Mouse (Mus musculus) MEL (cell line): ENCODE data around the gene Lamtor4. TPM values are rescaled to one million over a fixed set of nuclear protein-coding genes. Genes with fewer than 3 reads are reported as not detected.
A peak's percentile ranks its signal among the peaks of the same experiment; 100 is the strongest.

Experiments
- DNase-seq: peaks from one replicate; pipeline ENCODE4 v3.0.0; 2011; ENCODE audit warnings: low read depth, low spot score
- H3K27ac ChIP-seq: 2 replicates; pipeline ENCODE4 v1.5.1; 2012; ENCODE audit warnings: low read depth, mild to moderate bottlenecking, control low read depth, low read length, moderate library complexity; ENCODE audit not compliant: control insufficient read depth
- H3K27me3 ChIP-seq, 2 experiments: fragments of 150-350 bp in 1 of 2; sonication (generic) in 1 of 2; 2 replicates each; pipeline ENCODE4 v1.6.1; 2012; ENCODE audit warnings: low read length in 2 of 2, mild to moderate bottlenecking in 2 of 2, improper control_type of control experiment in 1 of 2, moderate library complexity in 1 of 2; ENCODE audit not compliant: insufficient read depth in 2 of 2, control insufficient read depth in 1 of 2
- H3K36me3 ChIP-seq, 2 experiments: 2 replicates each; pipeline ENCODE4 v1.6.1; 2012 to 2014; ENCODE audit warnings: low read length in 2 of 2, improper control_type of control experiment in 1 of 2, inconsistent platforms in 1 of 2, mild to moderate bottlenecking in 1 of 2; ENCODE audit not compliant: insufficient read depth in 2 of 2, control insufficient read depth in 1 of 2
- H3K4me1 ChIP-seq, 2 experiments: fragments of 150-350 bp in 1 of 2; sonication (generic) in 1 of 2; 2 replicates each; pipeline ENCODE4 v1.6.1; 2012; ENCODE audit warnings: low read length in 2 of 2, improper control_type of control experiment in 1 of 2, mild to moderate bottlenecking in 1 of 2; ENCODE audit not compliant: insufficient read depth in 2 of 2, control insufficient read depth in 1 of 2
- H3K4me3 ChIP-seq, 2 experiments: fragments of 150-350 bp in 1 of 2; sonication (generic) in 1 of 2; 2 replicates each; pipeline ENCODE4 v1.5.1; 2012; ENCODE audit warnings: low read depth in 2 of 2, low read length in 2 of 2, mild to moderate bottlenecking in 2 of 2, moderate library complexity in 2 of 2, control low read depth in 1 of 2, improper control_type of control experiment in 1 of 2; ENCODE audit not compliant: control insufficient read depth in 1 of 2, insufficient read depth in 1 of 2
- H3K79me2 ChIP-seq: 2 replicates; pipeline ENCODE4 v1.6.1; 2012; ENCODE audit warnings: mild to moderate bottlenecking, low read length, moderate library complexity; ENCODE audit not compliant: control insufficient read depth, poor library complexity, insufficient read depth
- H3K9ac ChIP-seq: 2 replicates; pipeline ENCODE4 v1.6.1; 2012; ENCODE audit warnings: low read depth, mild to moderate bottlenecking, control low read depth, low read length, moderate library complexity; ENCODE audit not compliant: control insufficient read depth, poor library complexity, severe bottlenecking
- H3K9me3 ChIP-seq: fragments of 150-350 bp; sonication (generic); replicated peaks from 2 replicates; pipeline ENCODE4 v1.6.1; 2012; ENCODE audit warnings: mild to moderate bottlenecking, low read length, improper control_type of control experiment, moderate library complexity; ENCODE audit not compliant: insufficient read depth
- BHLHE40 ChIP-seq: IDR thresholded peaks from 2 replicates; pipeline ENCODE4 v1.6.1; 2012; ENCODE audit warnings: low read depth, mild to moderate bottlenecking, inconsistent platforms, low read length, improper control_type of control experiment, borderline replicate concordance
- CTCF ChIP-seq, 3 experiments: IDR thresholded peaks in 2 of 3; conservative IDR thresholded peaks in 1 of 3; 2 replicates each; pipeline ENCODE4 v1.5.1; 2011 to 2012; ENCODE audit warnings: low read length in 3 of 3, low read depth in 2 of 3, mild to moderate bottlenecking in 2 of 3, improper control_type of control experiment in 1 of 3, inconsistent platforms in 1 of 3, mixed read lengths in 1 of 3, moderate library complexity in 1 of 3; ENCODE audit not compliant: control insufficient read depth in 1 of 3, insufficient read depth in 1 of 3, poor library complexity in 1 of 3, severe bottlenecking in 1 of 3
- E2F4 ChIP-seq: IDR thresholded peaks from 2 replicates; pipeline ENCODE4 v1.6.1; 2011; ENCODE audit warnings: low read depth, low read length, improper control_type of control experiment, borderline replicate concordance
- ELF1 ChIP-seq: IDR thresholded peaks from 2 replicates; pipeline ENCODE4 v1.6.1; 2014; ENCODE audit warnings: low read depth, mild to moderate bottlenecking, inconsistent platforms, low read length, improper control_type of control experiment, moderate library complexity
- EP300 ChIP-seq, 2 experiments: IDR thresholded peaks; 2 replicates each; pipeline ENCODE4 v1.6.1; 2011; ENCODE audit warnings: improper control_type of control experiment in 2 of 2, low read length in 2 of 2, low read depth in 1 of 2, mild to moderate bottlenecking in 1 of 2
- ETS1 ChIP-seq: IDR thresholded peaks from 2 replicates; pipeline ENCODE4 v1.6.1; 2012; ENCODE audit warnings: low read depth, mild to moderate bottlenecking, inconsistent platforms, low read length, improper control_type of control experiment, moderate library complexity
- GABPA ChIP-seq: IDR thresholded peaks from 2 replicates; pipeline ENCODE4 v1.6.1; 2012; ENCODE audit warnings: low read depth, mild to moderate bottlenecking, inconsistent platforms, low read length, improper control_type of control experiment, moderate library complexity
- JUND ChIP-seq: IDR thresholded peaks from 2 replicates; pipeline ENCODE4 v1.6.1; 2011; ENCODE audit warnings: low read depth, mild to moderate bottlenecking, improper control_type of control experiment, low read length
- KAT2A ChIP-seq: conservative IDR thresholded peaks from 2 replicates; pipeline ENCODE4 v1.6.1; 2012; ENCODE audit warnings: low read depth, low read length, improper control_type of control experiment, inconsistent platforms
- MAFK ChIP-seq: IDR thresholded peaks from 2 replicates; pipeline ENCODE4 v1.6.1; 2011; ENCODE audit warnings: low read depth, mild to moderate bottlenecking, low read length, improper control_type of control experiment, borderline replicate concordance
- MAX ChIP-seq: IDR thresholded peaks from 2 replicates; pipeline ENCODE4 v1.6.1; 2011; ENCODE audit warnings: low read length, improper control_type of control experiment
- MAZ ChIP-seq: IDR thresholded peaks from 2 replicates; pipeline ENCODE4 v1.6.1; 2012; ENCODE audit warnings: low read depth, mild to moderate bottlenecking, inconsistent platforms, low read length, improper control_type of control experiment
- MEF2A ChIP-seq: IDR thresholded peaks from 2 replicates; pipeline ENCODE4 v1.6.1; 2014; ENCODE audit warnings: low read depth, mild to moderate bottlenecking, inconsistent platforms, low read length, improper control_type of control experiment; ENCODE audit not compliant: poor library complexity, insufficient replicate concordance, severe bottlenecking; ENCODE audit errors: extremely low read depth
- MYB ChIP-seq: IDR thresholded peaks from 2 replicates; pipeline ENCODE4 v1.6.1; 2011; ENCODE audit warnings: mild to moderate bottlenecking, low read depth, low read length, improper control_type of control experiment
- MYC ChIP-seq: IDR thresholded peaks from 2 replicates; pipeline ENCODE4 v1.6.1; 2011; ENCODE audit warnings: low read depth, mild to moderate bottlenecking, low read length, improper control_type of control experiment, moderate library complexity
- NELFE ChIP-seq: IDR thresholded peaks from 2 replicates; pipeline ENCODE4 v1.6.1; 2011; ENCODE audit warnings: low read depth, low read length, improper control_type of control experiment
- NRF1 ChIP-seq: IDR thresholded peaks from 2 replicates; pipeline ENCODE4 v1.6.1; 2014; ENCODE audit warnings: low read depth, mild to moderate bottlenecking, inconsistent platforms, low read length, improper control_type of control experiment, moderate library complexity; ENCODE audit not compliant: poor library complexity, insufficient read depth, severe bottlenecking
- POLR2A ChIP-seq, 2 experiments: IDR thresholded peaks; 2 replicates each; pipeline ENCODE4 v1.6.1; 2011 to 2012; ENCODE audit warnings: low read length in 2 of 2, mild to moderate bottlenecking in 2 of 2, control low read depth in 1 of 2, improper control_type of control experiment in 1 of 2, low read depth in 1 of 2, moderate library complexity in 1 of 2; ENCODE audit not compliant: control insufficient read depth in 1 of 2, insufficient read depth in 1 of 2, poor library complexity in 1 of 2
- POLR2AphosphoS2 ChIP-seq: IDR thresholded peaks from 2 replicates; pipeline ENCODE4 v1.6.1; 2011; ENCODE audit warnings: low read length, improper control_type of control experiment
- POLR2AphosphoS5 ChIP-seq: IDR thresholded peaks from 2 replicates; pipeline ENCODE4 v1.6.1; 2012; ENCODE audit warnings: low read depth, borderline replicate concordance, mild to moderate bottlenecking, inconsistent platforms, low read length, moderate library complexity, mixed read lengths
- RAD21 ChIP-seq: IDR thresholded peaks from 2 replicates; pipeline ENCODE4 v1.6.1; 2011; ENCODE audit warnings: mild to moderate bottlenecking, low read depth, low read length, improper control_type of control experiment
- SIN3A ChIP-seq: IDR thresholded peaks from 2 replicates; pipeline ENCODE4 v1.6.1; 2012; ENCODE audit warnings: low read length, improper control_type of control experiment, inconsistent platforms
- TAL1 ChIP-seq: IDR thresholded peaks from 2 replicates; pipeline ENCODE4 v1.6.1; 2012; ENCODE audit warnings: mild to moderate bottlenecking, inconsistent platforms, low read length, moderate library complexity, mixed read lengths
- TBP ChIP-seq: IDR thresholded peaks from 2 replicates; pipeline ENCODE4 v1.8.0; 2011; ENCODE audit warnings: low read depth, low read length, improper control_type of control experiment
- UBTF ChIP-seq: IDR thresholded peaks from 2 replicates; pipeline ENCODE4 v1.6.1; 2012; ENCODE audit warnings: low read depth, mild to moderate bottlenecking, inconsistent platforms, low read length, improper control_type of control experiment, moderate library complexity, borderline replicate concordance; ENCODE audit not compliant: insufficient read depth
- USF1 ChIP-seq: IDR thresholded peaks from 2 replicates; pipeline ENCODE4 v1.6.1; 2014; ENCODE audit warnings: low read depth, mild to moderate bottlenecking, inconsistent platforms, low read length, improper control_type of control experiment, moderate library complexity
- USF2 ChIP-seq, 2 experiments: IDR thresholded peaks; 2 replicates each; pipeline ENCODE4 v1.6.1; 2011 to 2012; ENCODE audit warnings: improper control_type of control experiment in 2 of 2, low read length in 2 of 2, borderline replicate concordance in 1 of 2, inconsistent platforms in 1 of 2, low read depth in 1 of 2, mild to moderate bottlenecking in 1 of 2; ENCODE audit not compliant: insufficient read depth in 1 of 2
- ZMIZ1 ChIP-seq: IDR thresholded peaks from 2 replicates; pipeline ENCODE4 v1.6.1; 2012; ENCODE audit warnings: low read depth, mild to moderate bottlenecking, inconsistent platforms, low read length, improper control_type of control experiment, moderate library complexity
- ZNF384 ChIP-seq: IDR thresholded peaks from 2 replicates; pipeline ENCODE4 v1.6.1; 2012; ENCODE audit warnings: low read depth, mild to moderate bottlenecking, inconsistent platforms, low read length, improper control_type of control experiment
- polyA plus RNA-seq, 2 experiments: library from polyadenylated mRNA; stranded (reverse) in 1 of 2; unstranded in 1 of 2; fragments of >175 nt in 1 of 2; fragments of >200 nt in 1 of 2; gene quantifications; 2 replicates each; pipeline versions ENCODE4 v1.2.1 to v1.2.4; 2012; ENCODE audit warnings: low replicate concordance in 2 of 2, low read depth in 1 of 2; ENCODE audit not compliant: insufficient read length in 2 of 2, insufficient read depth in 1 of 2, missing spikeins in 1 of 2
- total RNA-seq: library from RNA; depleted of rRNA; stranded (reverse); fragments of 300-350 nt; gene quantifications from 2 replicates; pipeline ENCODE4 v1.2.3, GENCODE M21; 2012

The Lamtor4 gene
- total and polyA plus RNA-seq, 3 experiments = 45.7 to 59.0 TPM; not detected in 1

GRCm38 (mm10) chr5:138226491-138226890, 28.8 kb upstream of the Lamtor4 start:
- Histone ChIP-seq H3K27me3 (no peaks in the 10 kb centered on the region), H3K27ac (peak overlapping the region; percentile 14; the same call in 1 of the 2 replicates), H3K36me3 (peaks cover 0 to 19% of the 10 kb centered on the region in 2 experiments; a peak in 2 of 4 replicates), H3K4me3 (no peak overlapping the region), H3K9ac (no peak overlapping the region), H3K79me2 (no peaks in the 10 kb centered on the region), H3K4me1 (peaks cover 10 to 19% of the 10 kb centered on the region in 2 experiments), H3K9me3 (no peaks in the 10 kb centered on the region)
- TF ChIP-seq MAZ (no peak), UBTF (no peak), NELFE (no peak), POLR2A (IDR thresholded peaks at IDR 0.05; ENCODE audit: control insufficient read depth in 1 of 2, insufficient read depth in 1 of 2, low read depth in 1 of 2, low read length in 2 of 2, poor library complexity in 1 of 2) (no peak), TAL1 (no peak), MAFK (no peak), RAD21 (no peak), SIN3A (no peak), ELF1 (no peak), POLR2AphosphoS5 (no peak), MYB (no peak), MEF2A (no peak)
- peak; percentile 38 for DNase-seq

DNA sequence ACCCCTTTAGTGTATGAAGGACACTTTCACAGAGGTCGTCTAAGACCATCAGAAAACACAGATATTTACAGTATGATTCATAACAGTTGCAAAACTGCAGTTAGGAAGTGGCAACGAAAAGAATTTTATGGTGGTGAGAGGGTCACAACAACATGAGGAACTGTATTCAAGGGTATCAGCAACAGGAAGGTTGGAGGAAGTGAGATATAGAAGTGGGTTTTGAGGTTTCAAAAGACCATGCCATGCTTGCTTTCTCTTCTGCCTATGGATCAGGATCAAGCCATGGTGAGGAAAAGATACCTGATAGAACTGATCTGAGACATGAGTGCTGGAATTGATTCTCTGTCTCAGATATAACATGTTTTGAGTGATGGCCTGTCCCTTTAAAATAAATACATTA, 27.9 kb upstream of the Lamtor4 start:
- Histone ChIP-seq H3K27me3 (no peaks in the 10 kb centered on the region), H3K4me1 (peaks cover 10 to 19% of the 10 kb centered on the region in 2 experiments), H3K79me2 (no peaks in the 10 kb centered on the region), H3K9me3 (no peaks in the 10 kb centered on the region), H3K4me3 (no peak overlapping the region), H3K9ac (no peak overlapping the region), H3K27ac (peak overlapping the region; percentile 14; the same call in 1 of the 2 replicates), H3K36me3 (peaks cover 0 to 19% of the 10 kb centered on the region in 2 experiments; a peak in 2 of 4 replicates)
- peak; percentile 92 for DNase-seq
- TF ChIP-seq MAFK = peak; percentile 89; the same call in 1 of the 2 replicates
- no peak for TF ChIP-seq ZMIZ1
- no peak for TF ChIP-seq POLR2A (IDR thresholded peaks at IDR 0.05; ENCODE audit: control insufficient read depth in 1 of 2, insufficient read depth in 1 of 2, low read depth in 1 of 2, low read length in 2 of 2, poor library complexity in 1 of 2)
- TF ChIP-seq GABPA = no peak
- peak; percentile 99 to 100 for TF ChIP-seq EP300 (IDR thresholded peaks at IDR 0.05; ENCODE audit: low read depth in 1 of 2, low read length in 2 of 2)
- no peak for TF ChIP-seq UBTF
- TF ChIP-seq MYB = peak; percentile 98
- TF ChIP-seq USF1 = no peak
- TF ChIP-seq BHLHE40 = peak; percentile 68; the same call in 1 of the 2 replicates
- TF ChIP-seq ELF1 = 0 out of 2 replicates have a peak, but pooled peaks have one; percentile 21
- TF ChIP-seq SIN3A = peak; percentile 93
- no peak for TF ChIP-seq CTCF (IDR thresholded peaks at IDR 0.05 in 2 of 3, conservative IDR thresholded peaks at IDR 0.05 in 1 of 3; ENCODE audit: control insufficient read depth in 1 of 3, insufficient read depth in 1 of 3, low read depth in 2 of 3, low read length in 3 of 3, poor library complexity in 1 of 3, severe bottlenecking in 1 of 3)
- peak; percentile 92 for TF ChIP-seq MAX
- no peak for TF ChIP-seq TBP
- no peak for TF ChIP-seq E2F4
- no peak for TF ChIP-seq KAT2A
- no peak for TF ChIP-seq USF2 (IDR thresholded peaks at IDR 0.05; ENCODE audit: borderline replicate concordance in 1 of 2, insufficient read depth in 1 of 2, low read depth in 1 of 2, low read length in 2 of 2)
- TF ChIP-seq MYC = peak; percentile 96
- TF ChIP-seq NELFE = no peak
- 0 out of 2 replicates have a peak, but pooled peaks have one; percentile 27 for TF ChIP-seq ZNF384
- peak; percentile 89 for TF ChIP-seq ETS1
- no peak for TF ChIP-seq POLR2AphosphoS2
- TF ChIP-seq JUND = peak; percentile 74
- TF ChIP-seq NRF1 = no peak
